ENCODE assay signal across 8 mouse cellular contexts in genomic region chr13:73847465-73847836, GRCm38 (mm10). TPM values are rescaled to one million over a fixed set of nuclear protein-coding genes. Genes with fewer than 3 reads are reported as not detected.
DNase-seq lines count a peak whose midpoint lies in the region; ATAC-seq and TF ChIP-seq lines count a peak whose summit lies in the region.

Gene Nkd2 (minus strand): TSS chr13:73847631.

- no peak within 1 kb of the TSS for H3K27ac ChIP-seq in embryonic facial prominence, embryonic 13.5 days
- H3K27ac ChIP-seq in kidney, adult 2 months (ENCODE audit: insufficient read depth, low read depth, low read length): no peak within 1 kb of the TSS
- peak within 1 kb of the TSS; percentile 91 for H3K27ac ChIP-seq in limb, embryonic 10.5 days
- H3K27ac ChIP-seq in midbrain, embryonic 11.5 days (ENCODE audit: low read depth, low read length): no peak within 1 kb of the TSS

- WGBS in embryonic facial prominence, embryonic 13.5 days: under 1% methylated on average over 38 of the region's 38 CpGs
- WGBS in kidney, adult 2 months: under 1% methylated on average over 38 of the region's 38 CpGs
- under 1% methylated on average over 38 of the region's 38 CpGs for WGBS in limb, embryonic 10.5 days
- under 1% methylated on average over 33 of the region's 38 CpGs for WGBS in midbrain, embryonic 11.5 days

- no peaks in the 10 kb centered on the region for H3K9me3 ChIP-seq in embryonic facial prominence, embryonic 13.5 days
- H3K9me3 ChIP-seq in limb, embryonic 10.5 days (replicated peaks): no peaks in the 10 kb centered on the region
- no peaks in the 10 kb centered on the region for H3K9me3 ChIP-seq in midbrain, embryonic 11.5 days (ENCODE audit: control insufficient read depth, low read length)

- H3K4me2 ChIP-seq in embryonic facial prominence, embryonic 13.5 days: peak within 1 kb of the TSS; percentile 87
- peak within 1 kb of the TSS; percentile 89 for H3K4me2 ChIP-seq in midbrain, embryonic 11.5 days

- H3K4me3 ChIP-seq in embryonic facial prominence, embryonic 13.5 days: peak within 1 kb of the TSS; percentile 75
- peak within 1 kb of the TSS; percentile 65 for H3K4me3 ChIP-seq in kidney, adult 2 months (ENCODE audit: insufficient read depth, low read depth, low read length)
- peak within 1 kb of the TSS; percentile 78 for H3K4me3 ChIP-seq in limb, embryonic 10.5 days
- peak within 1 kb of the TSS; percentile 59 for H3K4me3 ChIP-seq in midbrain, embryonic 11.5 days (ENCODE audit: low read depth, low read length)

- peak; percentile 60 to 70 for DNase-seq in adrenal gland, postnatal 4 days (ENCODE audit: low spot score in 2 of 2)
- peak; percentile 74 for DNase-seq in heart, adult 8-10 months (ENCODE audit: low spot score)
- DNase-seq in kidney, adult 2 months: peak; percentile 87
- DNase-seq in limb, embryonic 10.5 days (ENCODE audit: low spot score): peak; percentile 94
- peak; percentile 100 for DNase-seq in midbrain, embryonic 11.5 days (ENCODE audit: low spot score, missing footprints)
- peak; percentile 15 for DNase-seq in spleen, adult 12 weeks (ENCODE audit: low spot score)
- no peak for DNase-seq in MN1 (ENCODE audit: low spot score)

- H3K27me3 ChIP-seq in embryonic facial prominence, embryonic 13.5 days: peaks cover 20% of the 10 kb centered on the region
- peaks cover 3% of the 10 kb centered on the region; the same call in 1 of the 2 replicates for H3K27me3 ChIP-seq in kidney, adult 2 months (replicated peaks; ENCODE audit: control insufficient read depth, insufficient read depth, low read length)
- H3K27me3 ChIP-seq in limb, embryonic 10.5 days (ENCODE audit: low read depth, poor library complexity, severe bottlenecking): peaks cover 29% of the 10 kb centered on the region
- H3K27me3 ChIP-seq in midbrain, embryonic 11.5 days (ENCODE audit: control insufficient read depth, insufficient read depth, low read length): peaks cover 19% of the 10 kb centered on the region

- 0 out of 2 replicates have a peak, but pooled peaks cover 3% of the 10 kb centered on the region for H3K36me3 ChIP-seq in embryonic facial prominence, embryonic 13.5 days
- H3K36me3 ChIP-seq in kidney, adult 2 months (ENCODE audit: control insufficient read depth, insufficient read depth, low read length): no peaks in the 10 kb centered on the region
- H3K36me3 ChIP-seq in limb, embryonic 10.5 days: peaks cover 28% of the 10 kb centered on the region
- H3K36me3 ChIP-seq in midbrain, embryonic 11.5 days (ENCODE audit: control insufficient read depth, insufficient read depth, low read length): no peaks in the 10 kb centered on the region

- peak within 1 kb of the TSS; percentile 82 for H3K9ac ChIP-seq in embryonic facial prominence, embryonic 13.5 days
- peak within 1 kb of the TSS; percentile 66 for H3K9ac ChIP-seq in midbrain, embryonic 11.5 days (ENCODE audit: low read length)

- peak; percentile 54; the same call in 1 of the 2 replicates for TF ChIP-seq CTCF in kidney, adult 2 months (conservative IDR thresholded peaks at IDR 0.05; ENCODE audit: insufficient read depth, insufficient read length, low read depth, low read length)

- peak; percentile 78 for ATAC-seq in embryonic facial prominence, embryonic 13.5 days (ENCODE audit: insufficient number of reproducible peaks, insufficient read depth, low FRiP score, low TSS enrichment, low read depth)
- ATAC-seq in midbrain, embryonic 11.5 days (ENCODE audit: low FRiP score): peak; percentile 87

- TF ChIP-seq POLR2A in kidney, adult 2 months (IDR thresholded peaks at IDR 0.05; ENCODE audit: low read depth, low read length): no peak

- peaks cover 33% of the 10 kb centered on the region for H3K4me1 ChIP-seq in embryonic facial prominence, embryonic 13.5 days
- H3K4me1 ChIP-seq in kidney, adult 2 months (ENCODE audit: control insufficient read depth, insufficient read depth, low read length): 0 out of 2 replicates have a peak, but pooled peaks cover 3% of the 10 kb centered on the region
- peaks cover 46% of the 10 kb centered on the region for H3K4me1 ChIP-seq in limb, embryonic 10.5 days
- no peaks in the 10 kb centered on the region for H3K4me1 ChIP-seq in midbrain, embryonic 11.5 days (ENCODE audit: control insufficient read depth, insufficient read depth, low read length)

RNA-seq across cellular contexts. Expression of gene Nkd2, which starts in this region (rescaled TPM):
- total RNA-seq in adrenal gland, postnatal 4 days (2021): 1 to 10 TPM; 5.0 to 5.6 TPM
- 40.6 and 44.9 TPM in 2 replicates for polyA plus RNA-seq in embryonic facial prominence, embryonic 13.5 days (2015; fragmentation: Nextera tagmentation; extraction: Ambion mirVana)
- 1 to 10 TPM in 3 of 4 experiments, under 1 TPM in 1; 0.75 to 1.9 (median 1.2) TPM for total RNA-seq in heart, adult 8-10 months (2022)
- 1.2 and 1.3 TPM in 2 replicates for polyA plus RNA-seq in kidney, adult 2 months (2012; rRNA removed)
- polyA plus RNA-seq in limb, embryonic 10.5 days (2016; fragmentation: Nextera tagmentation; extraction: Ambion mirVana): 43.2 and 57.4 TPM in 2 replicates
- polyA plus RNA-seq in midbrain, embryonic 11.5 days (2014; fragmentation: Nextera tagmentation; extraction: Ambion mirVana): 8.4 and 9.8 TPM in 2 replicates
